Mouse (Mus musculus) ES-E14 (cell line): ENCODE results near the gene Glis2.

ENCODE experiments used
- HCFC1 ChIP-seq: IDR thresholded peaks from 2 replicates; pipeline ENCODE4 v1.6.1; 2012; ENCODE audit warnings: low read length, inconsistent platforms, borderline replicate concordance; ENCODE audit not compliant: insufficient read depth
- ZC3H11A ChIP-seq: IDR thresholded peaks from 2 replicates; pipeline ENCODE4 v1.6.1; 2012; ENCODE audit warnings: low read depth, mild to moderate bottlenecking, inconsistent platforms, low read length, borderline replicate concordance
- ZNF384 ChIP-seq: IDR thresholded peaks from 2 replicates; pipeline ENCODE4 v1.6.1; 2012; ENCODE audit warnings: low read depth, low read length, inconsistent platforms

- no peak for TF ChIP-seq HCFC1
- TF ChIP-seq ZC3H11A: no peak
- TF ChIP-seq ZNF384: no peak
Measured at GRCm38 (mm10) chr16:4548953-4549688, 45.4 kb upstream of the Glis2 start.
